Mouse (Mus musculus) liver, embryonic 12.5 days (tissue): ENCODE results near the gene Stat5a. TPM values are rescaled to one million over a fixed set of nuclear protein-coding genes. Genes with fewer than 3 reads are reported as not detected.
A peak's percentile ranks its signal among the peaks of the same experiment; 100 is the strongest.

Experiments
- ATAC-seq: fragments of 200-750 bp; cut with Nextera tagmentation; 2 replicates; pipeline ENCODE4 v1.8.0; 2017; ENCODE audit warnings: moderate number of reproducible peaks, mild to moderate bottlenecking, moderate library complexity
- H3K27ac ChIP-seq: fragments of 300-500 bp; sonication (generic); 2 replicates; pipeline ENCODE4 v1.5.1; 2016; ENCODE audit warnings: mild to moderate bottlenecking
- H3K27me3 ChIP-seq: fragments of 300-500 bp; sonication (generic); replicated peaks from 2 replicates; pipeline ENCODE4 v1.6.1; 2016; ENCODE audit warnings: mild to moderate bottlenecking, moderate library complexity
- H3K36me3 ChIP-seq: fragments of 300-500 bp; sonication (generic); 2 replicates; pipeline ENCODE4 v1.6.1; 2016; ENCODE audit warnings: mild to moderate bottlenecking, moderate library complexity
- H3K4me1 ChIP-seq: fragments of 300-500 bp; sonication (generic); 2 replicates; pipeline ENCODE4 v1.6.1; 2016
- H3K4me2 ChIP-seq: fragments of 300-500 bp; sonication (generic); 2 replicates; pipeline ENCODE4 v1.6.1; 2016; ENCODE audit warnings: mild to moderate bottlenecking, moderate library complexity
- H3K4me3 ChIP-seq: fragments of 300-500 bp; sonication (generic); 2 replicates; pipeline ENCODE4 v1.5.1; 2016; ENCODE audit warnings: mild to moderate bottlenecking, moderate library complexity
- H3K9ac ChIP-seq: fragments of 300-500 bp; sonication (generic); 2 replicates; pipeline ENCODE4 v1.6.1; 2016; ENCODE audit warnings: mild to moderate bottlenecking, moderate library complexity
- H3K9me3 ChIP-seq: fragments of 300-500 bp; sonication (generic); replicated peaks from 2 replicates; pipeline ENCODE4 v1.6.1; 2016; ENCODE audit warnings: mild to moderate bottlenecking, moderate library complexity
- WGBS: fragments of 180-500 bp; shearing (Covaris S2); methylation state at CpG from one replicate; pipeline ENCODE4 v1.1.7; 2016; ENCODE audit not compliant: insufficient replicate concordance; 5-methylcytosine and 5-hydroxymethylcytosine counted together
- polyA plus RNA-seq: library from polyadenylated mRNA; unstranded; fragments of >200 nt; fragmentation: Nextera tagmentation; extraction: Ambion mirVana; gene quantifications from 2 replicates; pipeline ENCODE4 v1.2.1, GENCODE M21; 2016

Stat5a gene
- polyA plus RNA-seq, 1 experiment from 2014 or later, result 16.0 TPM

DNA sequence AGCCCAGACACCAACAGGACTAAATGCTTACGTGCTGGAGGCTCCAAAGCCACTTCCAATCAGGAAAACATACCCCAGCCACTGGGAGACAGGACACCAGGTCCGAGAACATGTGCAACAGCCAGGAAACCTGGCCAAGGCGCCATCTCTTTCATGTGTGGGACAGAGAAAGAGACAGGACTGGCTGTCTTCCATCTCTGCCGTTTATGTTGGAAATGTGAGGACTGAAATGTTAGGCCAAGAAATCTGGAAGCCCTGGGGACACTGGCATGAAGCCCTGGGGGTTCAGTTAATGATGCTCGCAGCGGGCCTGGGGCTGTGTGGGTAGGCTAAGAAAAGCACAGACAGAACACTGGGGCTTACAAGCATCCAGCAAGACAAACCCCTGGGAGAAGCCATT, 31.3 kb downstream of the Stat5a start:
- 89% methylated on average over 6 of the region's 6 CpGs for WGBS
- 0 out of 2 replicates have a peak overlapping the region, but pooled peaks have one; percentile 65 for H3K9ac ChIP-seq

DNA sequence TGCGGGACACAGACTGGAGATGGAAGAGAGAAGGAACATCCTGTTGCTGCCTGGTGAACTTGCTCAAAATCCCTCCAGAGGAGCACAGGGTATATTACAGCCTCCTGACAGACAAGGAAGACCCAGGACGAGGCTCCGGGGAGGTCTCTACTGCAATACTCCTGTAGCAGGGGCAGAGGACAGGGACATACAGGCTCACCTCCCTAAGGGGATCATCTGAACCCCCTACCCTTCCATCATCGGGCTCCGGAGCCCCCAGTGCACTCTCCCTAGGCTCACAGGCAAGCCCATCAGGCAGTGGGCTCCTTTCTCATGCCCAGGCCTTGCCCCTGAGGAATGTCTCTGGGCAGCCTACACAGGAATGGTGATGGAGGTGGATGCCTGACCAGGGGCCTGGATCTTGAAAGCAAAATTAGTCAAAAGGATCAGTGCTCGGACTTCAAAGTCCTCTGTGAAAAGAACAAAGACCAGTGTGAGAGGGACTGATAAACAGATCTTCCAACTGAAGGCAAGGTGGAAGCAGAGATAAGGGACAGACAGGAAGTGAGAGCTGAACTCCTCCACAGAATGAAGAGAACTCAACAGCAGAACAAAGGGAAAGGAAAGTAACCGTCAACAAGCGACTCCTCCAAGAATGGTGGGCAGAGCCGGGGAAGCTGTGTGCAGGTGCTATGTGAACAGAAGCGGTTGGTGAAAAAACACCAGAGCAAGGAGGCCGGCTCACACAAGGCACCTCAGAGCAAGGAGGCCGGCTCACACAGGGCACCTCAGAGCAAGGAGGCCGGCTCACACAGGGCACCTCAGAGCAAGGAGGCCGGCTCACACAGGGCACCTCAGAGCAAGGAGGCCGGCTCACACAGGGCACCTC, 32.3 kb downstream of the Stat5a start:
- WGBS, result 14% methylated on average over 15 of the region's 15 CpGs
- Histone ChIP-seq H3K27ac (peak overlapping the region; percentile 89), H3K27me3 (no peaks in the 10 kb centered on the region), H3K9ac (peak overlapping the region; percentile 65), H3K36me3 (peaks cover 82% of the 10 kb centered on the region), H3K4me2 (peak overlapping the region; percentile 63), H3K9me3 (no peaks in the 10 kb centered on the region), H3K4me3 (peak overlapping the region; percentile 19; the same call in 1 of the 2 replicates), H3K4me1 (peaks cover 78% of the 10 kb centered on the region)
- peak; percentile 84 for ATAC-seq

More for the DNA sequence above, 31.3 kb downstream of the Stat5a start:
- H3K36me3 ChIP-seq, result peaks cover 75% of the 10 kb centered on the region
- H3K27me3 ChIP-seq, result no peaks in the 10 kb centered on the region
- H3K27ac ChIP-seq, result peak overlapping the region; percentile 89
- H3K4me2 ChIP-seq, result no peak overlapping the region
- no peak overlapping the region for H3K4me3 ChIP-seq
- no peaks in the 10 kb centered on the region for H3K9me3 ChIP-seq
- peaks cover 88% of the 10 kb centered on the region for H3K4me1 ChIP-seq
- no peak for ATAC-seq

DNA sequence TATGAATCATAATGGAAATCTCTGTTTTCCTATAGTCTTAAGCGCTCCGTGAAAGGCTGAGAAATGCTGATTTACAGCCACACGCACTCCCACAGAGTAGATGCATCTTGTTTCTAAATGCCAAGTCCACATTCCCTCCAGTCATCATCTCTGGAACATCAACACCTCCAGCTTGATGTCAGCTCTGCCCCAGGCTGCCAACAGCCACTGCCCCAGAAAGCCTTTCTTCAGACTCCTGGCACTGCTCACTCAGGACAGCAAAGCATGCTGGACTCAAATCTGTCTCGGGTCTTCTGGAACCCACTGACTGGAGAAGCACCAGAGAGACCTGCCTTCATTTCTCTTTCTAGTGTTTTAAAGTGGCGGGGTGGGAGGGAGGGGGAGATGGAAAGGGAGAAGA, 33.3 kb downstream of the Stat5a start:
- peaks cover 68% of the 10 kb centered on the region for H3K4me1 ChIP-seq
- H3K27ac ChIP-seq, result peak overlapping the region; percentile 89

DNA sequence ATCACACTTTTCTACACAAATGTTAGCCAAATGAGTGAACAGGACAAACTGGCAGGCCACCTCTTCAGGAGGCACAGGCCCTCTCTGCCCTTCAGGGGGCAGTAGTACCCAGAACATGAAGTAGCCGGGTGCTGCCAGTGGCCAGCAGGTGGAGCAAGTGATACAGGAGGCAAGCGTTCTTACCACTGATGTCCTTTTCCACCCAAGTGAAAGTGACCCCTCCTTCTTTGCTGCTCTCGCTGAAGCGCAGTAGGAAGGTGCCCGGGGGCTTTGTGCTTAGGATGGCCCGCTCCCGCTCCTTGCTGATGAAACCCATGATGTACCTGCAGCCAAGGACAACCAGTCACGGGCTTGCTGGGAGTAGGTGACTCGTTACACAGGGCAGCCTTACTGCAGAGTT, 34.3 kb downstream of the Stat5a start:
- H3K36me3 ChIP-seq, result peaks cover 87% of the 10 kb centered on the region

More for the DNA sequence above, 33.3 kb downstream of the Stat5a start:
- Histone ChIP-seq H3K4me2 (peak overlapping the region; percentile 63), H3K27me3 (no peaks in the 10 kb centered on the region), H3K4me3 (no peak overlapping the region), H3K9me3 (no peaks in the 10 kb centered on the region), H3K9ac (0 out of 2 replicates have a peak overlapping the region, but pooled peaks have one; percentile 65), H3K36me3 (peaks cover 87% of the 10 kb centered on the region)
- WGBS, result 63% methylated on average over 5 of the region's 5 CpGs
- no peak for ATAC-seq

DNA sequence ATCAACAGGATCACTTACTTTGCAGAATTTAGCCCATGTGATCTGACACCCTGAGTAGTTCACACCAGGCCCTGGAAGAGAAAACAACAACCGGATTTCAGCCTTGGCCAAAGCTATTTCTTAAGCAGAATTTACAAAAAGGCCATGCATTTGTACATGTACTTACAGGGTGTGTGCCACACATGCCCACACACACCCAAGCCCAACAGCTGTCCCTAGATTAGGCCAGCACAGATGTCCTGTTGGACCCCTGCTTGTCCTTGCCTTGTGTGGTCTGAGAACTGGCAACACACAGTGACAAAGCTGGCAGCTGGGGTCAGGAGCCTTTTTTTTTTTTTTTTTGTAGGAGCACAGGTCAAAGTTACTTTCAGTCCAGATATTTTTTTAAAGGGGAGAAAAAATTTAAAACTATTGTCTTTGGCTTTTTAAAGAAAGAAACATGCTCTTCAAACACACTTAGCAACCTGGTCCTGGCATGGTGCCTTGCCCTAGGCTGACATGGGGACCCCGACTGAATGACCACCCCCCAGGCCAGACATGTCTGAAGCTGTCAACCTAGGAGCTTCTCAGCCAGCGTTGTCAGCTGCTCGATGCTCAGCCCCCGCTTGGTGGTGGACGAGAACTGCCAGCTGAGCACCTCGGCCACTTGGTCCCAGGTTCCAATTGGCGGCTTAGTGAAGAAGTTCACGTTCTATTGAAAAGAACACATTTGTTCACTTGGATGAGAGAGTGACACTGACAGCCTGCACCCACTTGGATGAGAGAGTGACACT, 35.2 kb downstream of the Stat5a start:
- H3K4me1 ChIP-seq, result peaks cover 49% of the 10 kb centered on the region
- WGBS, result 83% methylated on average over 9 of the region's 9 CpGs
- 0 out of 2 replicates have a peak overlapping the region, but pooled peaks have one; percentile 45 for H3K9ac ChIP-seq
- H3K27ac ChIP-seq, result no peak overlapping the region
- H3K36me3 ChIP-seq, result peaks cover 87% of the 10 kb centered on the region
- H3K4me3 ChIP-seq, result no peak overlapping the region
- no peak for ATAC-seq
- H3K27me3 ChIP-seq, result no peaks in the 10 kb centered on the region
- H3K4me2 ChIP-seq, result peak overlapping the region; percentile 47
- no peaks in the 10 kb centered on the region for H3K9me3 ChIP-seq

More for the DNA sequence above, 34.3 kb downstream of the Stat5a start:
- ATAC-seq, result peak; percentile 51
- H3K27ac ChIP-seq, result no peak overlapping the region
- peak overlapping the region; percentile 47 for H3K4me2 ChIP-seq
- 19% methylated on average over 9 of the region's 9 CpGs for WGBS
- H3K4me3 ChIP-seq, result no peak overlapping the region
- no peaks in the 10 kb centered on the region for H3K27me3 ChIP-seq
- H3K9ac ChIP-seq, result 0 out of 2 replicates have a peak overlapping the region, but pooled peaks have one; percentile 45
- H3K9me3 ChIP-seq, result no peaks in the 10 kb centered on the region
- H3K4me1 ChIP-seq, result peaks cover 58% of the 10 kb centered on the region

DNA sequence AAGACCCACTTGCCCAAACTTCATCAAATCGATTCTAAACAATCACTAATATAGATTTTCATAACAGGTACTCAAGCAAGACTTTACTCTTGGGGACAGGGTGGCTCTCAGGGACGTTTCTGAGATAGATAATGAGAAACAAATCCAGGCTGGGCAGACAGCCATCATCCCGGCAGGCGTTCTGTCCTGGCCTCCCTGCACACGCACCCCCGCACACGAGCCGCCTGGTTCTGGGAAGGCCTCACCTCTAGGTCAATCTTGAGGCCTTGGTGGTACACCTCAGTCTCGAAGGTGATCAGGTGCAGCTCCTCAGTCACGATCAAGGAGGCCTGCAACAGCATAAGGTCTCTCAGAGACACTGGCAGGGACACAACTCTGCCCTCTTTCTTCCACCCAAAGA, 36.9 kb downstream of the Stat5a start:
- Histone ChIP-seq H3K4me1 (peaks cover 34% of the 10 kb centered on the region), H3K9me3 (no peaks in the 10 kb centered on the region), H3K9ac (no peak overlapping the region), H3K27ac (no peak overlapping the region), H3K4me3 (no peak overlapping the region), H3K27me3 (no peaks in the 10 kb centered on the region), H3K36me3 (peaks cover 87% of the 10 kb centered on the region), H3K4me2 (no peak overlapping the region)
- ATAC-seq, result no peak
- 77% methylated on average over 10 of the region's 10 CpGs for WGBS

DNA sequence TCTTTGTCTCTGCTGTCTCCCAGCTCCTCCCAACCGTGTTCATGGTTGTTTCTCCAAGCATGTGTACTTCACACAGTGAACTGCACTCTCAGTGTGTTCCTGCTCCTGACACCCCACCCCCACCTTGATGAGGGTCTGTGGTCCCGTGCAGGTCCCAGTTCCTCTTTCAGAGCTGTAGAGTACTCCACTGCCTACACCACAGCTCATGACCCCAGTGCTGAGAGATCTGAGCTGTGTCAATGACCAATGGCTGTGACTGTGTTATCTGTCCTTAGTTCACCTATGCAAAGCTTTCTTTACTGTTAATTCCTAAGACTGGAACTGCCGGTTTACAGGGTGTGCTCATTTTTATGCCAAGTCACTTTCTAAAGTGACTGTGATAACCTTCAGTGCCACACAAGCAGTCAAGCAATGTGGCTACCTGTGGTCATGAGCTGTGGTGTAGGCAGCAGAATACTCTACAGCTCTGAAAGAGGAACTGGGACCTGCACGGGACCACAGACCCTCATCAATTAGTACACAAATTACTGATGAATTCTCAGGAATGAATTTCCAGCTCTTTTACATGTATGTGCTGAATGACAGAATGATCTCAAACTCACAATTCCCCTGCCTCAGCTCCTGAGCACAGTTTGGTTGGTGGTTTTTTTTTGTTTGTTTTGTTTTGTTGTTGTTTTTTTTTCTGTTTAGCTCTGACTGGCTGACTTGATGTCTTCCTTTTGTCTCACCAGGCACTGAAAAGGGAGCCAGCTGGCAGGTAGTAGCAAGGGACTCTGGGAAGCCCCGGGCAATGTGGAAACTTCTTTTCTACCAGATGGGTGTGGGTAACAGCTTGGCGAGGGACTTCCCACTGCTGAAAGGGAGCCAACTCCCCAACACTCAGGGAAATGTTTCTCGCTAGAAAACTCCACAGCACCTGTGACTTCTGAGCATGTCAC, 38.4 kb downstream of the Stat5a start:
- no peak overlapping the region for H3K4me2 ChIP-seq
- WGBS, result 72% methylated on average over 7 of the region's 7 CpGs
- peaks cover 19% of the 10 kb centered on the region for H3K4me1 ChIP-seq
- no peaks in the 10 kb centered on the region for H3K9me3 ChIP-seq
- no peaks in the 10 kb centered on the region for H3K27me3 ChIP-seq
- H3K4me3 ChIP-seq, result no peak overlapping the region
- ATAC-seq, result no peak
- H3K9ac ChIP-seq, result no peak overlapping the region
- no peak overlapping the region for H3K27ac ChIP-seq
- H3K36me3 ChIP-seq, result peaks cover 96% of the 10 kb centered on the region

DNA sequence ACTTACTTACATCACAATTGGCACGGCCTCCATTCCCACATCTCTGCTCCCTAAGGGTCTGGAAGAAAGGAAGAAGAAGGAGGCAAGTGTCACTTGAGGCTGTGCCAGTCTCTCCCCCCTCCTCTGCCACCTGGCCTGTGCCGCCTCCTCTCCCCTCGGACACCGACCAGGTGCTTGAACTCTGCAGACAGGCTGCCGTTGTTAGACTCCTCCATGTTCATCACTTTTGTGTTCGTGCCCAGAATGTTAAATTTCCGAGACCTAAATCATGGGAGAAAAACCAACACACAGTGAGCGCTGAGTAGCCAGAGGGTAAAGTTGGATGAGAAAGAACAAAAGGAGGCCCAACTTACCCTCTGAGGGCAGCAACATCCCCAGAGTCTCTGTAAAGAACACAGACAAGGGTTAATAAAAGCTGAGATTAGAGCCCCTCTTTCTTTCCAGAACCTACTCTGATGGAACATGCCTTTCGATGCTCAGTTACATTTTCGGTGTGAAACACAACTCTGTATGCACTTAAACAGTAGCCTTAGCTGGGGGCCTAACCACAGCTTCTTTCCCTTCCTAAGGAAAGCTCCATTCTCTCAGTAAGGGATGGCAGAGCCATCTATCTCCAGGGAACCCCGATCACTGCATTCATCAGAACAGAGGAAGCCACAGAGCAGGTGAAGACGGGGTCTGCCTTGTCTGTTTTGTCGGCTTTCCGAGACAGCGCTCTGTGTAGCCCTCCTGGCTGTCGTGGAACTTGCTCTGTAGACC, 39.5 kb downstream of the Stat5a start:
- H3K9me3 ChIP-seq, result no peaks in the 10 kb centered on the region
- no peaks in the 10 kb centered on the region for H3K27me3 ChIP-seq
- H3K27ac ChIP-seq, result no peak overlapping the region
- peaks cover 9% of the 10 kb centered on the region for H3K4me1 ChIP-seq
- WGBS, result 83% methylated on average over 16 of the region's 16 CpGs
- H3K4me3 ChIP-seq, result no peak overlapping the region
- no peak overlapping the region for H3K9ac ChIP-seq
- no peak for ATAC-seq
- H3K4me2 ChIP-seq, result no peak overlapping the region
- peaks cover 97% of the 10 kb centered on the region for H3K36me3 ChIP-seq

DNA sequence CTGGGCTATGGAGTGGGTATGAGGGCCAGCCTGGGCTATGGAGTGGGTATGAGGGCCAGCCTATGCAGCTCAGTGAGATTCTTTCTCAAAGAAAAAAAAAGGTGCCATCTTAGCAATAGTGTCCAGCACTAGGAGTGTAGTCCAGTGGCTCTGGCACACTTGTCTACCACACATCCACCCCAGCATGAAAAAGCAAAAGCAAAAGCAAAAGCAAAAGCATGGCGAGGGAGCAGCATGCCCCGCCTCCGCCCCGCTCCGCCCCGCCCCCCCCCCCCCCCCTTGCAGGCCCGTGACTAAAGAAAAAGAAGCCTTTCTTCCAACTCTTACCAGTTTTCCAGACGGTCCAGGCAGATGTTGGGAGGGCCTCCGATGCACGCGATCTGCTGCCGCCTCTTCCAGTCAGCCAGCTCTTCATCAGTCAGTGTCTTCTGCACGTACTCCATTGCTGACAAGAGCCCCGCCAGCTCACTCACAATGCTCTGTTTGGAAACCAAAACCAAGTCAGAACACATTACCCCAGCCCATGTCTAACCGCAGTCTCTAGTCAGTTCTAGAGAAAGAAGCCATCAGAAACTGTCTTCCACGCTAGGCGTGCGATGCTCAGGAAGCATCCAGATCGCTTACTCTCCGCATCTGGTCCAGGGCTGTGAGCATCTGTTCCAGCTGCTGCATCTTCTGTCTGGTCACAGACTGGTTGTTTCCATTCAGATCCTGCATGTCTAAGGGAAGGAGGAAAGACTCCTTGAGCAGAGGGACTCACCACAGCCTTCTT, 45.6 kb downstream of the Stat5a start:
- peaks cover 92% of the 10 kb centered on the region for H3K36me3 ChIP-seq

DNA sequence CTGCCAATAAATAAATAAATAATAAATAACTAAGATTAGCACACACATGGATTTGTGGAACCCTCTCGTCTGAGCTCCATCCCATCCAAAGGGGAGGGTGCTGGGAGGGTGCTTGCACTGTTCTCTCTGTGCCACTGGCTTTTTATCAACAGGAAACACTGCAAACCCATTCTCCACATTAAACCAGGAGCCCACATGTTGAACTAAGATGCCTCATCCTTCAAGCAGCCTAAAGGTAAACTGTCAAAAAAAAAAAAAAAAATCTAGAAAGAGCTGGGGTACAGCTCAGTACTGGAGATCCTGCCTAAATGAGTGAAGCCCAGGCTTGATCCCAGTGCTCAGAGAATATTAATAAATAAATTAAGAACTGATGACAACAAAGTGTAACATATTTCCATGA, 46.8 kb downstream of the Stat5a start:
- no peak for ATAC-seq
- no peak overlapping the region for H3K9ac ChIP-seq
- H3K27me3 ChIP-seq, result no peaks in the 10 kb centered on the region
- no peak overlapping the region for H3K27ac ChIP-seq
- H3K36me3 ChIP-seq, result peaks cover 92% of the 10 kb centered on the region
- H3K4me1 ChIP-seq, result peaks cover 34% of the 10 kb centered on the region
- no peak overlapping the region for H3K4me3 ChIP-seq
- H3K4me2 ChIP-seq, result no peak overlapping the region
- no peaks in the 10 kb centered on the region for H3K9me3 ChIP-seq
- 39% methylated on average over 1 of the region's 1 CpGs for WGBS

More for the DNA sequence above, 45.6 kb downstream of the Stat5a start:
- Histone ChIP-seq H3K9me3 (no peaks in the 10 kb centered on the region), H3K4me1 (peaks cover 34% of the 10 kb centered on the region), H3K4me3 (no peak overlapping the region), H3K9ac (no peak overlapping the region), H3K4me2 (no peak overlapping the region), H3K27ac (no peak overlapping the region), H3K27me3 (no peaks in the 10 kb centered on the region)
- no peak for ATAC-seq
- 80% methylated on average over 18 of the region's 20 CpGs for WGBS
